Mouse (Mus musculus) kidney, postnatal 10 days (tissue): ENCODE measurements around the gene Lamb3.

ENCODE experiments used
- DNase-seq: peaks from one replicate; pipeline ENCODE4 v3.0.0; 2021; ENCODE audit warnings: mixed read lengths

Lamb3 gene

GRCm38 (mm10) chr1:193203821-193204220 lies 3.7 kb upstream of the Lamb3 start:
- DNase-seq: no peak

GRCm38 (mm10) chr1:193205431-193205830 lies 2.1 kb upstream of the Lamb3 start:
- DNase-seq: no peak

- peak; percentile 81 for DNase-seq
These were observed 679 bp downstream of the Lamb3 start for GRCm38 (mm10) chr1:193208178-193208577.

DNA sequence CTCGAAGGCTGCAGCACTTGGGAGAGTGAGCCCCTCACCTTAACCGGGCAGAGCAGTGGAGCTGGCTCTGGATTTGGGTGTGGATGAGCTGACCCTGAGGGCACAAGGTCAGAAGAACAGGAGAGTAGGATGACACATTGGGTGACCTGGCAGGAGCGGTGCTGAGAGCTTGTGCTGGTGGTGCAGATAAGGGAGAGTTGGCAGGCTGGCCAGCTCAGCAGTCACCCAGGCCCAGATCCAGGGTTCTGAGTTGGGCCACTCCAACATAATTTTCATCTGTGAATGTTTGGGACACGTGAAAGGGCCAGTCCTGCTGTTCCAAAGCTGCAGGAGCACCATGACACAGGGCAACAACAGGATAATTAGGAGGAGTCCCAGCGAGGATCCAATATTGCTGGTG lies 3.9 kb downstream of the Lamb3 start:
- DNase-seq: no peak

DNA sequence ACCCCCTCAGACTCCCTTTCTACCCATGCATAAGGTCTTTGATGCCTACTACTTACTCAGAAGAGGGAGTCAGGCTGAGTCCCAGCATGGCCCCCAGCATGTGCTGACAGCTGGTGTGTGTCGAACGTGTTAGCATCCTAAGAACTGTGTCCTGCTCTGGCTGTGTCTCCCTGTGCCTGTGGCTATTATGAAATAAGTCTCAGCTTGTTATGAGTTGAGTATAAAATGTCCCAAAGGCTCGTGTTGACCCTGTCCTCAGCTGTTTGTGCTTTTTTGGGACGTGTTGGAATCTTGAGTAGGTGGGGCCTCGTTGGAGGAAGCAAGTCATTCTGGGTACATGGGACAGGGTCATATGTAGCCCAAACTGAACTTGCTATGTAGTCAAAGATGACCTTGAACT lies 6.6 kb downstream of the Lamb3 start:
- no peak for DNase-seq

DNA sequence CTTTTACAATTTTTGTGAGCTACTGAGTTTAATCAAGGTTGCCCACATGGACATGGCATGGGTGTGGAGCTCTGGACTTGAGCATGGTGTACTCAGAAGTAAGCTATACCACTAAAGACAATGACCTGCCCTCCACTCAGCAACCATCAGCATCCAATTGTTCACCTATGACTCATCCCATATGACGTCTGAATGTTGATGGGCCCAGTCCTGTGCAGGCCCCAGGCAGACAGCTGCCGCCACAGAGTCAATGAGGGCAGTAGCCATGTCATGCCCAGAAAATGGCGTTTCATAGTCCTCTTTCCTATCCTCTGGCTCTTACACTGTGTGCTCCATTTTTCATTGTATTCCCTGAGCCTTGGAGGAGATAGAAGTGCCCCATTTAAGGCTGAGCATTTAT lies 8.5 kb downstream of the Lamb3 start:
- no peak for DNase-seq

GRCm38 (mm10) chr1:193220408-193220807 lies 12.9 kb downstream of the Lamb3 start:
- DNase-seq: no peak

- no peak for DNase-seq
These were observed 18.0 kb downstream of the Lamb3 start for GRCm38 (mm10) chr1:193225531-193225930.

DNA sequence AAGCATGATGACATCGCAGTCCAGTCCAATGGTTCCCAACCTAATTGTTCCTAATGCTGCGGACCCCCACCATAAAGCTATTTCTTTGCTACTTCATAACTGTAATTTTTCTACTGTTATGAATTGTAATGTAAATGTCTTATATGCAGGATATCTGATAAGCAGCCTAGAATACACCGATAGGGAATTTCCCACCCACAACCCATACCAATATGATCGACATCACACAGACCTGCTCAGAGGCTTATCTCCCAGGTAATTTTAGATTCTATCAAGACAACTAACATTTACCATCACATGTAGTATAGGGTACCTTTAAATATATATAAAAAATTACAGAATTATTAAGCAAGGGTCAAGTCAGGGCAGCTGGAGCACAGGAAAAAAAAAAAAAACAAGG lies 18.6 kb downstream of the Lamb3 start:
- no peak for DNase-seq

- DNase-seq: peak; percentile 44
These were observed 19.4 kb downstream of the Lamb3 start for GRCm38 (mm10) chr1:193226724-193227522.

DNA sequence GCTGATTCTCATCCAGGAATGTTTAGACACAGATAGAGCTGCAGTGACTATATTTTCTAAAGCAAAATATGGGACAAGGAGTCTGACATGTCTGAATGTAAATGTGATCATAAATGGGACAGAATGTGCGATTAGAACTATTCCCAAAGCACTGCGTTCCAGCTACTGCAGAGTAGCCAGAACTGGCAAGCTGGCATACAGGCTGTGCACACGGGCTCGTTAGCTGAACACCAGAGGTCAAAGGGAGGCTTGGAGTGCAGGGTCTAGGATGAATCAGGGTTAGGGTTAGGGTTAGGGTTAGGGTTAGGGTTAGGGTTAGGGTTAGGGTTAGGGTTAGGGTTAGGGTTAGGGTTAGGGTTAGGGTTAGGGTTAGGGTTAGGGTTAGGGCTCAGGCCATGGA lies 20.0 kb downstream of the Lamb3 start:
- no peak for DNase-seq

GRCm38 (mm10) chr1:193229570-193229969 lies 22.1 kb downstream of the Lamb3 start:
- DNase-seq: no peak

DNA sequence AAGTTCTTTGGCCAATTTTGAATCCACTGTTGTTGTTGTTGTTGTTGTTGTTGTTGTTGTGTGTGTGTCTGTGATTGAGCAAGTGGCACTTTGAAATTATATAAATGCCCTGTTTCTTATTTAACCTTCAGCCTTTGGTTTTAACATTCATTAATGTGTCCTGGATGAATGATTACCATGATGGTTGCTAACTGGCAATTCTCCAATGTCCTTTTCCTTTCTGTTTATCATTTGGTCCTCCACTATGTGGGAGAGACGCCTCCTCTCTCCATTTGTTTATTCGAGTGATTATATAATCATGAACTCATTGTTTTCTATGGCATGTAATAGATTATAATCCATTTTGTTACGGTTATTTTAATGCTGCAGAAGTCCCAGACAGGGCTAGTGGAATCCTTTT lies 23.0 kb downstream of the Lamb3 start:
- no peak for DNase-seq

- DNase-seq: no peak
These were observed 23.4 kb downstream of the Lamb3 start for GRCm38 (mm10) chr1:193230935-193231334.

DNA sequence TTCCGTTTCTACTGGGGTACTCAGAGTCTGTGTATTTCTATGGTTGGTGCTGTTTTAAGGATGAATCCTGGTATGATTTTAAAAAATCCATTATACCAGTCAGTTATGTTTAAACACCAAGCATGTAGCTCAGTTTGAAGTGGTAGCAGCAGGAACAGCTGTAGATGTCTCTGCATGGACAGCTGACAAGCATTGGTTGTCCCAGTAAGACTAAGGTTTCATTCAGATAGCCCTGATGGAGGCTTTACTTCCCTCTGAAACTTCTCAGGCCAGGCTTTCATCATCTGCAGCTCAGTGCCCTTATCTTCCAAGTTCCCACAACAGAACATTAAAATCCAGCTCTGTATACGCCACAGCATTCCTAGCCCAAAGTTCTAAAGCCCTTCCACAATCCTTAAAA lies 25.2 kb downstream of the Lamb3 start:
- no peak for DNase-seq

GRCm38 (mm10) chr1:193234130-193234645 lies 26.7 kb downstream of the Lamb3 start:
- no peak for DNase-seq

- DNase-seq: no peak
These were observed 27.4 kb downstream of the Lamb3 start for GRCm38 (mm10) chr1:193234930-193235329.

- no peak for DNase-seq
These were observed 30.9 kb downstream of the Lamb3 start for GRCm38 (mm10) chr1:193238426-193238825.

GRCm38 (mm10) chr1:193241436-193241835 lies 33.9 kb downstream of the Lamb3 start:
- no peak for DNase-seq

DNA sequence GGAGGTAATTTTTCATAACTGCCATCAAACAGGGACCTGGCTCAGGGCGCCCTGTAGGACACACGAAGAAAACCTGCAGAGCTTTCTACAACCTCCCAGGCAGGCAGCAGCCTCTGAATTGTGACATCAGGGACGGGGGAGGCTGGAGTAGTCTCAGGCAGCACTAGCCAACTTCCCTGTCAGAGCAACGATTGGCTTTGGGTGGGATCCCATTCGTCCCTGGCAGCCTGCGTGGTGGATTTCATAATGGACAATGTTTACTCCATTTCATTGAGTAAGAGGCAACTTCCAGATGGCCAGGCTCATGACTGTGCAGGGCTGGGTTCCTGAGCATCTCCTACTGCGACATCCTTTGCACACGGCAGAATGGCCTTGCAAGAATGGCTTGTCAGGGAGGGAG lies 34.7 kb downstream of the Lamb3 start:
- DNase-seq: peak; percentile 56

DNA sequence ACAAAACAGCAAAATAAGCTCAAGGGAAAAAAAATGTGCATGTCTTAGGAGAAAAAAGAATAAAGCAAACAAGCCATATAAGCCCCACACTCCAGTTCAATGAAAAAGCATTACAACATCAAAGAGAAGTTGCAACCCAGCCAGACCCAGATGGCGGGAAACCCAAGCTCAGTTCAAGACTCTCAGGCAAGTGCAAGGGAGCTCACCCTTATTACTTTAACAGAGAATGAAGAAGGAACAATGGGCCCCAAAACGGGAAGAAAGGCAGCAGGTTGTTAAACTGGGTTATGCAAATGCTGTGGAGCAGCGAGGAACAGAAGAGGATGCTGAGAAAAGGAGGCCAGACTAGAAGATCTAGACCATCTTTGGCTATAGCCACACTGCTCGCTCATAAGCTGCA lies 35.4 kb downstream of the Lamb3 start:
- DNase-seq: no peak

- no peak for DNase-seq
These were observed 36.2 kb downstream of the Lamb3 start for GRCm38 (mm10) chr1:193243571-193244193.

GRCm38 (mm10) chr1:193244235-193244634 lies 36.7 kb downstream of the Lamb3 start:
- DNase-seq: no peak

GRCm38 (mm10) chr1:193250026-193250425 lies 42.5 kb downstream of the Lamb3 start:
- DNase-seq: no peak
